Mouse (Mus musculus) lung, embryonic 16.5 days (tissue): ENCODE results near the gene Fam57b. TPM values are rescaled to one million over a fixed set of nuclear protein-coding genes. Genes with fewer than 3 reads are reported as not detected.
A peak's percentile ranks its signal among the peaks of the same experiment; 100 is the strongest.

ENCODE experiments used
- ATAC-seq: fragments of 200-750 bp; cut with Nextera tagmentation; 2 replicates; pipeline ENCODE4 v1.8.0; 2017; ENCODE audit warnings: low read depth, mild to moderate bottlenecking, moderate library complexity
- H3K27ac ChIP-seq: fragments of 300-500 bp; sonication (generic); 2 replicates; pipeline ENCODE4 v1.5.1; 2014; ENCODE audit warnings: mild to moderate bottlenecking, control low read depth, low read length
- H3K27me3 ChIP-seq: fragments of 300-500 bp; sonication (generic); 2 replicates; pipeline ENCODE4 v1.6.1; 2014; ENCODE audit warnings: low read depth, low read length, mixed read lengths; ENCODE audit not compliant: control insufficient read depth, insufficient read depth
- H3K36me3 ChIP-seq: fragments of 300-500 bp; sonication (generic); 2 replicates; pipeline ENCODE4 v1.6.1; 2014; ENCODE audit warnings: low read length; ENCODE audit not compliant: control insufficient read depth, insufficient read depth
- H3K4me1 ChIP-seq: fragments of 300-500 bp; sonication (generic); replicated peaks from 2 replicates; pipeline ENCODE4 v1.6.1; 2014; ENCODE audit warnings: low read length, mixed read lengths; ENCODE audit not compliant: control insufficient read depth, insufficient read depth
- H3K4me2 ChIP-seq: fragments of 300-500 bp; sonication (generic); 2 replicates; pipeline ENCODE4 v1.6.1; 2014; ENCODE audit warnings: low read depth, low read length, control low read depth
- H3K4me3 ChIP-seq: fragments of 300-500 bp; sonication (generic); 2 replicates; pipeline ENCODE4 v1.5.1; 2014; ENCODE audit warnings: mild to moderate bottlenecking, low read length, control low read depth
- H3K9ac ChIP-seq: fragments of 300-500 bp; sonication (generic); 2 replicates; pipeline ENCODE4 v1.6.1; 2014; ENCODE audit warnings: low read length, control low read depth
- H3K9me3 ChIP-seq: fragments of 300-500 bp; sonication (generic); 2 replicates; pipeline ENCODE4 v1.6.1; 2016; ENCODE audit warnings: low read length; ENCODE audit not compliant: control insufficient read depth
- WGBS: fragments of 180-500 bp; shearing (Covaris S2); extraction: QIAGEN DNeasy Blood & Tissue Kit; methylation state at CpG from one replicate; pipeline ENCODE4 v1.1.7; 2014; 5-methylcytosine and 5-hydroxymethylcytosine counted together
- polyA plus RNA-seq: library from polyadenylated mRNA; unstranded; fragments of >200 nt; fragmentation: Nextera tagmentation; extraction: Ambion mirVana; gene quantifications from 2 replicates; pipeline ENCODE4 v1.2.1, GENCODE M21; 2015

Gene Fam57b
- polyA plus RNA-seq, 1 experiment from 2014 or later, result 0.36 TPM

DNA sequence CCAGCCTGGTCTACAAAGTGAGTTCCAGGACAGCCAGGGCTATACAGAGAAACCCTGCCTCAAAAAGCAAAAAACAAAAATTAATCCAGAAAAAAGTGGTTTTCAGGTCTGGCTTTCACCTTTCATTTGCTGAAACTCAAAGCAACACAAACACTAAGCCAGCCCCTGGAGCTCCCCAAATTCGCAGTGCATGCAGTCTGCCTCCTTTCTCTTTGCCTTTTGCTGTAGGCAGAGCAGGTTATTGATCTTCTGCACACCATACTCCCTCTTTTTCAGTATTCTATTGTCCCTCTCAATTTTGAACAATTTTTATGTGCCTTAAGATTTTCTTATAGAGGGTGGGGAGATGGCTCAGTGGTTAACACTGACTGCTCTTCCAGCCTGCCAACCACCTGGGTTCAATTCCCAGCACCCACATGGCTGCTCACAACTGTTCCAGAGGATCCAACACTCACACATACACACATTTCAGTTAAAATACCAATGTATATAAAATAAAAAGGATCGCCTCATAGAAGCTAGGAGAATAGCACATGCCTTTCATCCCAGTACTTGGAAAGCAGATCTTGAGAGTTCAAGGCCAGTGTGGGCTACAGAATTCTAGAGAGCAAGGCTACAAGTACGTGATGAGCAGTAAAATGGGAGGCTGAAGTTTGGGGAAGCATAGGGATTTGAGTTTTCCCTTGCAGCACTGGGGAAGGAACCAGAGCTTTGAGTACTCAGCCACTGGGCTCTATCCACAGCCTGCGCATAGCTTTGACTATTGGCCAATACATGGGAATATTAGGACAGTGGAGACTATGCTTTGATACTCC, 3.8 kb upstream of the Fam57b start:
- Histone ChIP-seq H3K4me3 (no peak overlapping the region), H3K27me3 (no peaks in the 10 kb centered on the region), H3K4me1 (peaks cover 28% of the 10 kb centered on the region), H3K9me3 (no peaks in the 10 kb centered on the region), H3K27ac (no peak overlapping the region), H3K9ac (no peak overlapping the region), H3K4me2 (no peak overlapping the region), H3K36me3 (peaks cover 36% of the 10 kb centered on the region)
- 74% methylated on average over 4 of the region's 4 CpGs for WGBS
- ATAC-seq, result no peak

DNA sequence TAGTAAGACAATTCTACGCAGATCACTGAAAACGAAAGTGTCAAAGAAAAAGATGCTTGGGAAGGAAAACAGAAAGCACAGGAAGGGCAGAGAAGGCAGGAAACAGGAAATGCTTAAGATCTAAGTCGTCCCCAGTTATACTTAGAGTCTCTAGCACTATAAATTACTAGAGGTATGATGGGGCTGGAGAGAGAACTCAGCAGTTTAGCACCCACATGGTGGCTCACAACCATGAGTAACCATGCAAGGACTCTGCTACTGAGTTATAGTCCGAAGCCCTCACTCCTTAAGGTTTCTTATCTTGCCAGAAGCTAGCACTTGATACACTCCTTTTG, 3.2 kb upstream of the Fam57b start:
- ATAC-seq, result no peak
- Histone ChIP-seq H3K9me3 (no peaks in the 10 kb centered on the region), H3K9ac (no peak overlapping the region), H3K27ac (no peak overlapping the region), H3K4me1 (peaks cover 28% of the 10 kb centered on the region), H3K4me2 (no peak overlapping the region), H3K4me3 (no peak overlapping the region), H3K27me3 (no peaks in the 10 kb centered on the region), H3K36me3 (peaks cover 30% of the 10 kb centered on the region)
- WGBS, result 61% methylated on average over 4 of the region's 4 CpGs

DNA sequence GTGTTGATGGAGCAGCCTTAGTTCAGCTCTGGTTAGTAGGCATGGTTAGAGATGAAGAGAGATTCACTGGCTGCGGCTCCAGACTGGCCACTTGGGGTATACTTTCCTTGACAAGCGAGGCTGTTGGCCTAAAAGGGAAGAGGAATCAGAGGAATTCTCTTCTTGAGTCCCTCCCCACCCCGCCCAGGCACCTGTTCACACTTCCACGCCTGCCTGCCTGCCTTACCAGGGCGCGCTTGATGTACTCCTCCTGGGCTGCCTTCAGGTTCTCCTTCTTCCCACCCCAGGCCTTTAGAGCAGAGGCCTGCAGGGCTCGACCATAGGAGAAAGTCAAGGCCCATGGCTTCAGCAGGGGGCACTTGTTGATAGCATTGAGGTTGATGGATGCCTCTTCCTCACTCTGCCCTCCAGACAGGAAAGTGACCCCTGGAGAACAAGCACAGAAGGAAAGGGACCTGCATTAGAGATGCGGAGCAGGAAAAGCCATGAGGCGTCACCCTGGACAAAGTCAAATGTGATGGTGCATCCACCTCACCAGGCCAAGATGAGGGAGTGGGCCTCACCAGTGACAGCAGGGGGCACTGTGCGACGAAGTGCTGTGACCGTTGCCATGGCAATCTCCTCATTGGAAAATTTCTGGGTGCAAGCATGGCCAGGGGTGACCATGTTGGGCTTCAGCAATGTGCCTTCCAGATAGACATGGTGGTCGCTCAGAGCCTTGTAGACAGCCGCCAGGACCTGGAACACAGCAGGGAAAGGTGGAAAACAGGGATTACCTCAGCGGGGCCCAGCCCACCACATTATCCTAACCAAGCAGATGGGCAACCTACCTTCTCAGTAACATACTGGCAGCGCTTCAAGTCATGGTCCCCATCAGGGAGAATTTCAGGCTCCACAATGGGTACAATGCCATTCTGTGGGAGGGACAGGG, 1.8 kb upstream of the Fam57b start:
- no peak overlapping the region for H3K4me2 ChIP-seq
- H3K27me3 ChIP-seq, result no peaks in the 10 kb centered on the region
- peaks cover 32% of the 10 kb centered on the region for H3K4me1 ChIP-seq
- H3K9me3 ChIP-seq, result no peaks in the 10 kb centered on the region
- H3K36me3 ChIP-seq, result peaks cover 24% of the 10 kb centered on the region
- H3K27ac ChIP-seq, result no peak overlapping the region
- 81% methylated on average over 16 of the region's 16 CpGs for WGBS
- no peak for ATAC-seq
- H3K9ac ChIP-seq, result no peak overlapping the region
- H3K4me3 ChIP-seq, result no peak overlapping the region

GRCm38 (mm10) chr7:126796350-126796932, 1.0 kb upstream of the Fam57b start:
- peaks cover 24% of the 10 kb centered on the region for H3K36me3 ChIP-seq
- ATAC-seq, result no peak
- H3K27ac ChIP-seq, result no peak overlapping the region
- 73% methylated on average over 8 of the region's 8 CpGs for WGBS
- no peaks in the 10 kb centered on the region for H3K9me3 ChIP-seq
- H3K27me3 ChIP-seq, result no peaks in the 10 kb centered on the region
- no peak overlapping the region for H3K4me3 ChIP-seq
- peaks cover 30% of the 10 kb centered on the region for H3K4me1 ChIP-seq
- H3K9ac ChIP-seq, result peak overlapping the region; percentile 86; the same call in 1 of the 2 replicates
- H3K4me2 ChIP-seq, result peak overlapping the region; percentile 88; the same call in 1 of the 2 replicates

DNA sequence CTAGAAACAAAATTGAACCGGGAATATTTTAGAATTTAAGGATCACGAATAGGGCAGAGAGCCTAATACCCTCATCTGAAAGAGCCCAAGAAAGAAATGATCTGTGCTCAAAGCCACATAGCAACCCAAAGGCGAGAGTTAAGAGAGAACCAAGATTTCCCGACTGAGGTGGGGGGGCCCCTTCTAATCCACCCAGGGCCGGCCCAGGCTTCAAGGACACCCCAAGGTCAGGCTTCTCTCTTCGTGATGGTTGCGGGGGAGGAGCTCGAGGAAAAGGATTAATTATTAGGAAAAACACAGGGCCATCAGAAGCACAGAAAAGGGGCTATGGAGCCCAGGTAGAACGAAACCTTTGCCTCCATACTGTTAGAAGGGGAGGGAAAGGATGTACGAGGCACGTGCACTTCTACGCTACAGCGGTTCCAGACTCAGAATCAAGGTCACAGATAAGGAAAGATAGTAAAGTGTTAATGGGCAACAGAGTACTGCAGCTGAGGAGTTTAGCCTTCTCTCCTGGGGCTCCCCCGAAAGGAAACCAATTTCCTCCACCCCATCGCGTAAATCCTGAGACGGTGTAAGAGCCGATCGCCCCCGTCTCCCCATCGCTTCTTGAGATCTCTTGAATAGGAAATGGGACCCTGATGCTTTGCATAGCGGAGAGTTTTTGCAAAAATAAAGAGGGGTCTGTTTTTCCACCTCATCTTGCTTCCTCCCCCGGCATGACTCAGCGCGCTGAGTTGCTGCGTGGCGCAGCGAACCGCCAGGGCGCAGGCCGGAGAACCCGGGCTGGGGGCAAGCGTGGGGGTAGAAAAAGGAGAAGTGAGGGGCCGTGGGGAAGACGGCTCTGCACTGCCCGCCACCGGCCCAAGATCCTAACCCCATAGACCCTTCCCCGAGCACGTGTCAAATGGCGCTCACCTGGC, 920 bp downstream of the Fam57b start:
- Histone ChIP-seq H3K9me3 (no peaks in the 10 kb centered on the region), H3K9ac (peak overlapping the region; percentile 86), H3K27ac (peak overlapping the region; percentile 87), H3K4me3 (peak overlapping the region; percentile 74), H3K27me3 (no peaks in the 10 kb centered on the region), H3K4me1 (peaks cover 26% of the 10 kb centered on the region), H3K36me3 (peaks cover 24% of the 10 kb centered on the region), H3K4me2 (peak overlapping the region; percentile 88)
- ATAC-seq, result no peak
- WGBS, result under 1% methylated on average over 39 of the region's 40 CpGs

DNA sequence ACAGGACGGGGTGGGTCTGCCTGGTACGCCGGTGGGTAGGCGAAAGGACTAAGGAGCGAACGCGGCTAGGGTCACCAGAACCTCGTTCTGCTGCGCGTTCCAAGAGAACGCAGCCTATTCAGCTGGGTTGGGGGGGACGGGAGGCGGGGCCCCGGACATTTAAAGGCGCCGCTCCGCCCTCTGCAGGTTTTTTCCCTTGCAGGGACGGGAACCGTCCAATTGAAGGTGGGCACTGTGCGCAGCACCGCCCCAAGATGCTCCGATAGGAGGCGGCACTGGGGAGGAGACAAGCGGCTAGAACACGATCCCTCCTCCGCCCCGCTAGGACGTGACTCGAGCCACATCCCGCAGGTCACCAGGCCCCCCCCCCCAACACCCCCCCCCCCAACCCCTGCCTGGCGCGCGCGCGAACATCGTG, 1.6 kb downstream of the Fam57b start:
- H3K9ac ChIP-seq, result peak overlapping the region; percentile 86
- 0% methylated on average over 31 of the region's 36 CpGs for WGBS
- H3K27ac ChIP-seq, result peak overlapping the region; percentile 98
- peak; percentile 98 for ATAC-seq
- H3K27me3 ChIP-seq, result no peaks in the 10 kb centered on the region
- no peaks in the 10 kb centered on the region for H3K9me3 ChIP-seq
- peaks cover 24% of the 10 kb centered on the region for H3K36me3 ChIP-seq
- H3K4me1 ChIP-seq, result peaks cover 26% of the 10 kb centered on the region
- H3K4me3 ChIP-seq, result peak overlapping the region; percentile 74
- H3K4me2 ChIP-seq, result peak overlapping the region; percentile 88

DNA sequence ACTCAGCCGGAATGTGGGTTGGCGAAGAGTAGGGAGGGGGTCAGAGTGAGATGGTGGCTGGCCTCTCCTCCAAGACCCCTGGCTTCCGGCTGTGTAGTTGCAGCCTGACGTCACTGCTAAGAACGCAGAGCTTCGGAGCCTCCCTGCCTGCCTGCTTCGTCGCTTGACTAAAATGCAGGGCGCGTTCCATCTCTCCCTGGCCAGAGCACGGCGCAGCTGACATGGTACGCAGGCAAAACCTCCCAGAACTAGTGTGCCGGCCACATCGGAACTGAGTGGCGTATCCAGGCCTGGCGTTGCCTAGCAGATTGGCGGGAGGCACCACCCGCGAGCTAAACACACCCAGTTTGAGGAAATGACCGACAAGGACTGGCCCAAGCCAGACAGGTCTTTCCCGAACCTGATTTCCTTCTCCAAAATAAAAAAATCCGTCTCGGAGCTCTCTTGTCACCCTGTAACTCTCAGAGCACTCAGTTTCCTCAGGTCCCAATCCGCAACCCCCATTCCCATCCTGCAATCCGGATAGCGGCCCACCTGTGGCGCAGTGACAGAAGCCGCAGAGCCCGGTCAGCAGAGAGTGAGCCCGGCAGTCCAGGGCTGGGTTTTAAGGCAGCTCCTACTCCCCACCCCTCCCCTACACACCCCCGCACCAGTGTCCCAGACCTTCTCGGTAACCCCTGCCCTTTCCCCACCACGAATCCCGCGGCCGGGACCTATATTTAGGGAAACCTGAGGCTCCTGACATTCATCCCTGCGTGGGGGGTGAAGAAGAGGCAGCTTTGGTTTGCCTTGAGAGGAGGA, 2.2 kb downstream of the Fam57b start:
- H3K27me3 ChIP-seq, result no peaks in the 10 kb centered on the region
- peak; percentile 94 for ATAC-seq
- peak overlapping the region; percentile 74 for H3K9ac ChIP-seq
- H3K36me3 ChIP-seq, result peaks cover 22% of the 10 kb centered on the region
- peak overlapping the region; percentile 98 for H3K27ac ChIP-seq
- H3K4me1 ChIP-seq, result peaks cover 26% of the 10 kb centered on the region
- peak overlapping the region; percentile 74 for H3K4me3 ChIP-seq
- peak overlapping the region; percentile 72 for H3K4me2 ChIP-seq
- H3K9me3 ChIP-seq, result no peaks in the 10 kb centered on the region
- 2% methylated on average over 37 of the region's 38 CpGs for WGBS
